Mouse (Mus musculus) embryonic facial prominence, embryonic 13.5 days (tissue): ENCODE measurements around the gene Slc16a13. TPM values are rescaled to one million over a fixed set of nuclear protein-coding genes. Genes with fewer than 3 reads are reported as not detected.

Experiments
- microRNA counts: library from miRNA; unstranded; fragments of <30 nt; microRNA quantifications from one replicate; lab custom pipeline; 2016
- microRNA-seq: library from miRNA; unstranded; fragments of <30 nt; microRNA quantifications from one replicate; pipeline ENCODE4, GENCODE M21; 2016
- polyA plus RNA-seq: library from polyadenylated mRNA; unstranded; fragments of >200 nt; fragmentation: Nextera tagmentation; extraction: Ambion mirVana; gene quantifications from 2 replicates; pipeline ENCODE4 v1.2.1, GENCODE M21; 2015

Gene Slc16a13
- polyA plus RNA-seq, 1 experiment from 2014 or later, result 13.0 TPM

MicroRNA genes within 50 kb of the gene (microRNA counts, 519-probe panel; counts per million panel counts)
- microRNA mmu-miR-195 (lab: Ali Mortazavi, UCI) (236 counts per million, percentile 44 among the panel's probes with 10 or more counts), microRNA mmu-miR-497 (lab: Ali Mortazavi, UCI) (1,964 counts per million, percentile 51 among the panel's probes with 10 or more counts)

Small RNA genes within 50 kb of the gene (microRNA-seq; reads per million reads assigned to microRNA genes)
- gene Mir195a, result 1,000 reads per million, percentile 76 among the genes with 10 or more reads in this experiment
- not detected for gene Mir497
- gene Mir497b, result not detected

Other genes starting within 250 kb of the Slc16a13 start
- 30.0 and 30.9 TPM in 2 replicates for gene Ctdnep1, start 239.9 kb downstream of the Slc16a13 start, polyA plus RNA-seq
- gene Elp5, start 238.5 kb downstream of the Slc16a13 start, polyA plus RNA-seq, result 125 and 127 TPM in 2 replicates
- 511 and 542 TPM in 2 replicates for gene Gabarap, start 229.9 kb downstream of the Slc16a13 start, polyA plus RNA-seq
- 87.8 and 93.3 TPM in 2 replicates for gene Phf23, start 225.3 kb downstream of the Slc16a13 start, polyA plus RNA-seq
- 55.0 and 56.8 TPM in 2 replicates for gene Dvl2, start 220.5 kb downstream of the Slc16a13 start, polyA plus RNA-seq
- 78.2 and 82.3 TPM in 2 replicates for gene Acadvl, start 205.7 kb downstream of the Slc16a13 start, polyA plus RNA-seq
- 13.1 and 13.5 TPM in 2 replicates for gene Dlg4, start 204.1 kb downstream of the Slc16a13 start, polyA plus RNA-seq
- gene Asgr1, start 167.0 kb downstream of the Slc16a13 start, polyA plus RNA-seq, result 0.24 and 0.47 TPM in 2 replicates
- gene Asgr2, start 128.4 kb downstream of the Slc16a13 start, polyA plus RNA-seq, result not detected in 2 replicates
- 0.25 and 0.50 TPM in 2 replicates for gene Mgl2, start 90.7 kb downstream of the Slc16a13 start, polyA plus RNA-seq
- 1.3 TPM in 2 replicates for gene Clec10a, start 64.9 kb downstream of the Slc16a13 start, polyA plus RNA-seq
- 1.9 and 3.5 TPM in 2 replicates for gene Slc16a11, start 8.3 kb downstream of the Slc16a13 start, polyA plus RNA-seq
- gene Bcl6b, start 8.7 kb upstream of the Slc16a13 start, polyA plus RNA-seq, result 11.1 and 11.3 TPM in 2 replicates
- gene 0610010K14Rik, start 16.9 kb upstream of the Slc16a13 start, polyA plus RNA-seq, result 188 and 200 TPM in 2 replicates
- gene Gm21988, start 18.8 kb upstream of the Slc16a13 start, polyA plus RNA-seq, result 11.7 and 13.9 TPM in 2 replicates
- gene Rnasek, start 18.8 kb upstream of the Slc16a13 start, polyA plus RNA-seq, result 168 and 170 TPM in 2 replicates
- gene Alox12, start 34.3 kb upstream of the Slc16a13 start, polyA plus RNA-seq, result 6.7 and 7.6 TPM in 2 replicates
- 0.32 and 0.67 TPM in 2 replicates for gene Alox12e, start 101.6 kb upstream of the Slc16a13 start, polyA plus RNA-seq
- gene Alox15, start 131.0 kb upstream of the Slc16a13 start, polyA plus RNA-seq, result 0.87 and 1.3 TPM in 2 replicates
- 37.1 and 42.1 TPM in 2 replicates for gene Pelp1, start 189.0 kb upstream of the Slc16a13 start, polyA plus RNA-seq
- 18.1 and 19.4 TPM in 2 replicates for gene Arrb2, start 211.6 kb upstream of the Slc16a13 start, polyA plus RNA-seq
- gene Med11, start 230.9 kb upstream of the Slc16a13 start, polyA plus RNA-seq, result 40.8 and 44.7 TPM in 2 replicates
- gene Zmynd15, start 238.4 kb upstream of the Slc16a13 start, polyA plus RNA-seq, result 0.59 and 0.78 TPM in 2 replicates
- 2.4 and 2.6 TPM in 2 replicates for gene Cxcl16, start 238.9 kb upstream of the Slc16a13 start, polyA plus RNA-seq